Mouse (Mus musculus) spleen, adult 12 weeks (tissue): Measurements from ENCODE around the gene Ccr9.
"Not testable (repeated sequence)": the region's sequence is repeated elsewhere in the genome, so short reads cannot be mapped to it uniquely, and the experiment has no call there.

Source experiments
- DNase-seq: peaks from one replicate; pipeline ENCODE4 v3.0.0; 2022; ENCODE audit warnings: low spot score

The Ccr9 gene

GRCm38 (mm10) chr9:123678327-123679105 is at the start of gene Ccr9, which contains the start of gene Slc6a20a:
Ccr9 (plus strand) TSS chr9:123678439.
Slc6a20a (minus strand) TSS chr9:123678885.
- DNase-seq: peak; percentile 44

GRCm38 (mm10) chr9:123631666-123632065 is 46.6 kb upstream of the Ccr9 start:
- DNase-seq: no peak

GRCm38 (mm10) chr9:123632281-123632680 is 46.0 kb upstream of the Ccr9 start, which contains the start of gene Slc6a20b:
Slc6a20b (minus strand) TSS chr9:123632565.
- DNase-seq: no peak

GRCm38 (mm10) chr9:123632993-123633392 is 45.2 kb upstream of the Ccr9 start:
- DNase-seq: no peak

GRCm38 (mm10) chr9:123636771-123637170 is 41.5 kb upstream of the Ccr9 start:
- DNase-seq: no peak

GRCm38 (mm10) chr9:123638231-123638630 is 40.0 kb upstream of the Ccr9 start:
- no peak for DNase-seq

GRCm38 (mm10) chr9:123638668-123639089 is 39.6 kb upstream of the Ccr9 start:
- no peak for DNase-seq

GRCm38 (mm10) chr9:123640106-123640505 is 38.1 kb upstream of the Ccr9 start:
- no peak for DNase-seq

GRCm38 (mm10) chr9:123649785-123650511 is 28.3 kb upstream of the Ccr9 start:
- DNase-seq: no peak

GRCm38 (mm10) chr9:123651369-123651768 is 26.9 kb upstream of the Ccr9 start:
- no peak for DNase-seq

GRCm38 (mm10) chr9:123657457-123657856 is 20.8 kb upstream of the Ccr9 start:
- DNase-seq: no peak

GRCm38 (mm10) chr9:123658981-123659380 is 19.3 kb upstream of the Ccr9 start:
- DNase-seq: no peak

- not testable (repeated sequence) for DNase-seq
These were observed 18.1 kb upstream of the Ccr9 start for GRCm38 (mm10) chr9:123659986-123660676.

GRCm38 (mm10) chr9:123665645-123666044 is 12.6 kb upstream of the Ccr9 start:
- DNase-seq: no peak

GRCm38 (mm10) chr9:123679198-123679597 is 959 bp downstream of the Ccr9 start:
- DNase-seq: no peak

GRCm38 (mm10) chr9:123683704-123684103 is 5.5 kb downstream of the Ccr9 start:
- DNase-seq: no peak

- no peak for DNase-seq
These were observed 8.0 kb downstream of the Ccr9 start for GRCm38 (mm10) chr9:123686206-123686605.

GRCm38 (mm10) chr9:123688227-123688626 is 10.0 kb downstream of the Ccr9 start:
- DNase-seq: no peak

- no peak for DNase-seq
These were observed 17.5 kb downstream of the Ccr9 start for GRCm38 (mm10) chr9:123695634-123696302.

GRCm38 (mm10) chr9:123701822-123702221 is 23.6 kb downstream of the Ccr9 start:
- DNase-seq: no peak

- DNase-seq: no peak
These were observed 31.0 kb downstream of the Ccr9 start for GRCm38 (mm10) chr9:123709226-123709625.

GRCm38 (mm10) chr9:123713111-123713510 is 34.9 kb downstream of the Ccr9 start:
- DNase-seq: no peak
